Mouse (Mus musculus): ENCODE measurements around the gene A430078G23Rik. TPM values are rescaled to one million over a fixed set of nuclear protein-coding genes. Genes with fewer than 3 reads are reported as not detected.
"Not testable (repeated sequence)": the region's sequence is repeated elsewhere in the genome, so short reads cannot be mapped to it uniquely, and the experiment has no call there.

Gene A430078G23Rik
- polyA plus RNA-seq, 1 experiment from 2014 or later, result 0.43 TPM

DNA sequence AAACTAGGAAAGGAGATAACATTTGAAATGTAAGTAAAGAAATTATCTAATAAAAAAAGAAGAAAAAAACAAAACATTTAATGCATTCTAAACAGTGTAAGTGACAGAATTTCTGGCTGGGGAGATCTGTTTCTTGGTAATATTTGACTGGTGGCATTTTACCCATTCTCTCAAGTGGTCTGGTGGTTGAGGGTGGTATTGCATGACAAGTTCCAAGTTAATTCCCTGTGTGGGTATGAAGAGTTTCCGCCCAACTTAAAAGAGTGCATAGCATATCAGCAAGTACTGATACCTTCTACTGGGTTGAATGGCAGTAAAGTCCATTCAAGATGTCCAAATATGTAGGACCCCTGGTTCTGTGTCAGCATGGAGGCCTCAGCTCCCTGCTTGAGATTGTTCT is 17.3 kb upstream of the A430078G23Rik start:
- no peak overlapping the region for H3K4me3 ChIP-seq (ENCODE audit: low read depth, low read length)
- no peak for DNase-seq
- no peak for ATAC-seq (ENCODE audit: insufficient read depth)
- 80% methylated on average over 1 of the region's 1 CpGs for WGBS
- H3K36me3 ChIP-seq (ENCODE audit: insufficient read depth), result no peaks in the 10 kb centered on the region
- no peak overlapping the region for H3K27ac ChIP-seq (ENCODE audit: low read depth)
- no peak overlapping the region for H3K4me2 ChIP-seq
- no peaks in the 10 kb centered on the region for H3K4me1 ChIP-seq (ENCODE audit: insufficient read depth)
- H3K9ac ChIP-seq, result no peak overlapping the region
- H3K27me3 ChIP-seq (ENCODE audit: insufficient read depth, low read length), result no peaks in the 10 kb centered on the region
- H3K9me3 ChIP-seq (ENCODE audit: low read depth, low read length), result no peaks in the 10 kb centered on the region
- TF ChIP-seq CTCF (IDR thresholded peaks at IDR 0.05; ENCODE audit: low read depth), result 0 out of 2 replicates have a peak, but pooled peaks have one; percentile 19

DNA sequence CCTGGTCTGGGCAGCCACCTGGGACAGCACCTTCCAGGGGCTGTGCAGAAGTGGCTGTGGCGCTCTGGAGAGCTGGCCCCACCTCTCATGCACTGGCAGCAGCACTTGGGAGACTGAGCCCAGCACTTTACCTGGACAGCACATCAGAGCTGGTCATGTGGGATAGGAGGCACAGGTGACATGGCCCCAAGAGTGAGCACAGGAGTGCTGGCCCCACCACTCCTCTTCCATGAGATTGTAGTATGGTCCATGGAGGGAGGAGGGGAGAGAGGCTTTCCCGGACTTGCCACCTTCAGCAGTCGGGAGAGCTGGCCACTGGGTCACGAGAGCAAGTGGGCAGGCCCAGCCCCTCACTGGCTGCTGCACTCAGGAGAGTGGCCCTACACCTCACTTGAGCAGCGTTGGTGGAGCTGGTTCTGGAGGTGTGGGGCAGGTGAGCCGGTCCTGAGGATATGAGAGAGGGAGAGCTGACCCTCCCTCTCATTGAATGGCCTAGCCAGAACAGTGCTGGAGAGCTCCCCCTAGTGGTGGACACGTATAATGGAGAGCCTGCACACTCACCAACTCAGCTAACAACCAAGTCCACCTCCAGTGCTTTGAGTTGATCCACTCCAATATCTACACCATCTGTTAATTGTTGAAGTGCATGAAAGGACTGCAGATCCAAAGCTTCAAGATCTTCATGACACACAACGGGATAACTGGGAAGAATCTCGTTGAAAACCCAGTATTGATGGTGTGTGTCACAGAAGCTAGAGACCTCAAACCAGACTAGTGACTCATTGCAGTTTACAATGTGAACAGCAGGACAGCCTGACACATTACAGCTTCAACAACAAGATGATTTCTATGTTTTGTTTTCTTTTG is 16.3 kb upstream of the A430078G23Rik start:
- Histone ChIP-seq H3K36me3 (ENCODE audit: insufficient read depth) (no peaks in the 10 kb centered on the region), H3K9me3 (ENCODE audit: low read depth, low read length) (no peaks in the 10 kb centered on the region), H3K4me1 (ENCODE audit: insufficient read depth) (no peaks in the 10 kb centered on the region), H3K4me2 (no peak overlapping the region), H3K4me3 (ENCODE audit: low read depth, low read length) (no peak overlapping the region), H3K9ac (no peak overlapping the region), H3K27ac (ENCODE audit: low read depth) (no peak overlapping the region), H3K27me3 (ENCODE audit: insufficient read depth, low read length) (no peaks in the 10 kb centered on the region)
- peak; percentile 83 for TF ChIP-seq CTCF (IDR thresholded peaks at IDR 0.05; ENCODE audit: low read depth)
- DNase-seq, result peak; percentile 58
- WGBS, result 51% methylated on average over 9 of the region's 9 CpGs
- peak; percentile 68; the same call in 1 of the 2 replicates for ATAC-seq (ENCODE audit: insufficient read depth)

DNA sequence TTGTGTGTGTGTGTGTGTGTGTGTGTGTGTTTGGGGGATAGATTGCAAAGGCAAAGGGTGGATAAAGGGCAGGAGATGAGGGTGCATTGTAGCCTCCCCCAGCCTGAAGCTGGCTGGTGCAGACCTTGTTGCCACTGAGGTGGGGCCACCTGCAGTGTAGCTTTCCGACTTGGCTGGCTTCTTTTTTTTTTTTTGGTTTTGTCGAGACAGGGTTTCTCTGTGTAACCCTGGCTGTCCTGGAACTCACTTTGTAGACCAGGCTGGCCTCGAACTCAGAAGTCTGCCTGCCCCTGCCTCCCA is 15.7 kb upstream of the A430078G23Rik start:
- H3K27me3 ChIP-seq (ENCODE audit: insufficient read depth, low read length); H3K4me2 ChIP-seq; H3K9me3 ChIP-seq (ENCODE audit: low read depth, low read length); H3K9ac ChIP-seq; ATAC-seq (ENCODE audit: insufficient read depth); H3K36me3 ChIP-seq (ENCODE audit: insufficient read depth); H3K4me3 ChIP-seq (ENCODE audit: low read depth, low read length); H3K27ac ChIP-seq (ENCODE audit: low read depth); DNase-seq; H3K4me1 ChIP-seq (ENCODE audit: insufficient read depth): not testable (repeated sequence)
- WGBS, result 74% methylated on average over 3 of the region's 3 CpGs

DNA sequence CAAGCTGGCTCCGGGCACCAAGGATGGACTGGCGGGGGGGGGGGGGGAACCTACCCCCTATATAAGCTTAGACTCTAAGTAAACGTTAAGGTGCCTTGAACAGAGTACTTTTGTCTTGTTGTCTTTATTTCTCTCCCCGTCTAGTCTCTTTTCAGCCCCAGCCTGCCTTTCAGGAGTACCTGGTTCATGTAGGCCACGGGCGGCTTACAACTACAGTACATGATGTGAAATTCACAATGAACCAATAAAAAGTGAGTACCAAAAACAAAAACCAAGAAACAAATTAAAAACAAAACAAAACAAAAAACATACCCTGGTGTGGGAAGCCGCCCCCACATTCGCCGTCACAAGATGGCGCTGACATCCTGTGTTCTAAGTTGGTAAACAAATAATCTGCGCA is 15.2 kb upstream of the A430078G23Rik start:
- WGBS, result 91% methylated on average over 11 of the region's 11 CpGs
- no peak for DNase-seq
- no peak overlapping the region for H3K4me2 ChIP-seq
- no peak for TF ChIP-seq CTCF (IDR thresholded peaks at IDR 0.05; ENCODE audit: low read depth)
- no peak overlapping the region for H3K4me3 ChIP-seq (ENCODE audit: low read depth, low read length)
- H3K4me1 ChIP-seq (ENCODE audit: insufficient read depth), result no peaks in the 10 kb centered on the region
- no peak overlapping the region for H3K9ac ChIP-seq
- H3K36me3 ChIP-seq (ENCODE audit: insufficient read depth), result no peaks in the 10 kb centered on the region
- H3K27me3 ChIP-seq (ENCODE audit: insufficient read depth, low read length), result no peaks in the 10 kb centered on the region
- no peak overlapping the region for H3K27ac ChIP-seq (ENCODE audit: low read depth)
- no peaks in the 10 kb centered on the region for H3K9me3 ChIP-seq (ENCODE audit: low read depth, low read length)
- ATAC-seq (ENCODE audit: insufficient read depth), result no peak

DNA sequence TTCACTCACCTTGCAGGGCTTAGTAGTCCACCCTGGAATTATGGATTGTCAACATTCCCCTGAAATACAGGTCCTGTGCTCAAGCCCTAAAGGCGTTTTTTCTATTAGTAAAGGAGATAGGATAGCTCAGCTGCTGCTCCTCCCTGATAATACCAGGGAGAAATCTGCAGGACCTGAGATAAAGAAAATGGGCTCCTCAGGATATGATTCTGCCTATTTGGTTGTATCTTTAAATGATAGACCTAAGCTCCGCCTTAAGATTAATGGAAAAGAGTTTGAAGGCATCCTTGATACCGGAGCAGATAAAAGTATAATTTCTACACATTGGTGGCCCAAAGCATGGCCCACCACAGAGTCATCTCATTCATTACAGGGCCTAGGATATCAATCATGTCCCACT is 12.5 kb upstream of the A430078G23Rik start:
- ATAC-seq (ENCODE audit: insufficient read depth); H3K9ac ChIP-seq; H3K36me3 ChIP-seq (ENCODE audit: insufficient read depth); H3K27me3 ChIP-seq (ENCODE audit: insufficient read depth, low read length); H3K4me1 ChIP-seq (ENCODE audit: insufficient read depth); H3K4me3 ChIP-seq (ENCODE audit: low read depth, low read length); DNase-seq; H3K27ac ChIP-seq (ENCODE audit: low read depth); H3K9me3 ChIP-seq (ENCODE audit: low read depth, low read length); H3K4me2 ChIP-seq: not testable (repeated sequence)
- WGBS, result 100% methylated on average over 1 of the region's 3 CpGs

DNA sequence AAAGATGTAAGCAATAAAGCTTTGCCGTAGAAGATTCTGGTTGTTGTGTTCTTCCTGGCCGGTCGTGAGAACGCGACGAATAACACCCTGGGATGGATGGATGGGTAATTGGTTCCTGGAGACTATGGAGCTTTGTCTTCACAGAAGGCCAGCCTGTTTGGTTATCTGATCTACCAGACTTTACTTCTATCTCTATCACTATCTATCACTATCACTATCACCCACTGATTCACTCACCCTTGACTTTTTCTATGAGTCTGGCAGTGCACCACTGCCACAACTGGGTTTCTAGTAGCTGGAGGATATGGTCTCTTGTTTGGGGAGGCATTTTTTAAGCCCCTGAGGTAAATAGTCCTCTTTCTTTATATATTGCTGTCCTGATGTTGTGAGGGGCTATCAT is 7.9 kb upstream of the A430078G23Rik start:
- DNase-seq (no peak), ATAC-seq (ENCODE audit: insufficient read depth) (no peak)
- Histone ChIP-seq H3K36me3 (ENCODE audit: insufficient read depth) (no peaks in the 10 kb centered on the region), H3K9me3 (ENCODE audit: low read depth, low read length) (no peaks in the 10 kb centered on the region), H3K4me2 (no peak overlapping the region), H3K9ac (no peak overlapping the region), H3K4me1 (ENCODE audit: insufficient read depth) (no peaks in the 10 kb centered on the region), H3K27ac (ENCODE audit: low read depth) (no peak overlapping the region), H3K27me3 (ENCODE audit: insufficient read depth, low read length) (no peaks in the 10 kb centered on the region), H3K4me3 (ENCODE audit: low read depth, low read length) (no peak overlapping the region)
- no peak for TF ChIP-seq CTCF (IDR thresholded peaks at IDR 0.05; ENCODE audit: low read depth)
- WGBS, result 97% methylated on average over 6 of the region's 6 CpGs

DNA sequence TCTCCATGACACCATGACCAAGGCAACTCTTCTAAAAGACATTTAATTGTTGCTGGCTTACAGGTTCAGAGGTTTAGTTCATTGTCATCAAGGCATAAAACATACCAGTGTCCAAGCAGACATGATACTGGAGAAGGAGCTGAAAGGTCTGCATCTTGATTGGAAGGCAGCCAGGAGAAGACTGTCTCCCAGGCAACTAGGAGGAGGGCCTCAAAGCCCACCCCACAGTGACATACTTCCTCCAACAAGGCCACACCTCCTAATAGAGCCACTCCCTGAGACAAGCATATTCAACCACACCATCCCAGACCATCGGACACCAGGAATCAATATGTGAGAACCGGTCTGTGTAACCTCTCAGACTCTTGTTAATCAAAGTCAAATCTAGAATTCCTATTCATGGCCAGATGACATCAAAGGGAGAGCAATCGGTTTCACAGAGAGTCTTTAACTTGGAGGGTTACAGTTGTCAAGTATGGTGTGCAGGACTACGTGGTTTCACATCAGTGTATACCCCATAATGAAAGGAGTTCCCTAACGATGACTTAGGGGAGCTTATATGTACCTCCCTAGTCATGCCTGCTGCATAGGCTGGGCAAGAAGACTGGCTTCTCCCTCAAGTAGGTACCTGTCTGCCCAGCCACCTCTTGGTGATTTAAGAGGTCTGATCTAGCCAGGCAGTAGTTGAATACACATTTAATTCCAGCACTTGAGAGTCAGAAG is 6.4 kb upstream of the A430078G23Rik start:
- 79% methylated on average over 5 of the region's 5 CpGs for WGBS
- H3K9me3 ChIP-seq (ENCODE audit: low read depth, low read length), result no peaks in the 10 kb centered on the region
- no peak overlapping the region for H3K9ac ChIP-seq
- H3K4me2 ChIP-seq, result no peak overlapping the region
- no peaks in the 10 kb centered on the region for H3K36me3 ChIP-seq (ENCODE audit: insufficient read depth)
- DNase-seq (no peak), ATAC-seq (ENCODE audit: insufficient read depth) (no peak)
- TF ChIP-seq CTCF (IDR thresholded peaks at IDR 0.05; ENCODE audit: low read depth), result no peak
- H3K27me3 ChIP-seq (ENCODE audit: insufficient read depth, low read length), result no peaks in the 10 kb centered on the region
- H3K4me3 ChIP-seq (ENCODE audit: low read depth, low read length), result no peak overlapping the region
- H3K27ac ChIP-seq (ENCODE audit: low read depth), result no peak overlapping the region
- no peaks in the 10 kb centered on the region for H3K4me1 ChIP-seq (ENCODE audit: insufficient read depth)

Data from lung, embryonic 14.5 days (tissue).